Mouse (Mus musculus) naive thymus-derived CD4-positive, alpha-beta T cell, adult 2 months (primary cell): ENCODE results near the gene Anapc15-ps.
A peak's percentile ranks its signal among the peaks of the same experiment; 100 is the strongest.

Experiments used
- DNase-seq: peaks from one replicate; pipeline ENCODE4 v3.0.0-alpha.2; 2011; ENCODE audit warnings: low read depth

The Anapc15-ps gene

DNA sequence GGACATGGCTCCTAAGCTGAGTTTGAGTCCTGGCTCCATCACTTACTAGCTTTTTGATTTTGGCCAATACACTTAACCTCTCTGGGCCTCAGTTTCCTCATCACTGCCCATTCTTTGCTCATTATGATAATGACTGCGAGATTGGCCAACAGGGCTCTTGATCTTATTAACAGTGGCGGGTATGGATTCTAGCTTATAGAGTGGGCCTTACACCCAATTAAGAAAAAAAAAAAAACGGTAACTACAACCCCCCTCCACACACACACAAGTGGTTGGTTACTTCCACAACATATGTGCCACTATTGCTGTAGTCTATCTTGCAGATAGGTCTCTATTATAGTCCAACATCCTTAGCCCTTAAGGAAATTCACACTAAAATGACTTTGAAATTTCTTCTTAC, at the start of gene Anapc15-ps:
Anapc15-ps (minus strand) TSS at position 101 of the 400 bp plus-strand sequence.
- no peak for DNase-seq

DNA sequence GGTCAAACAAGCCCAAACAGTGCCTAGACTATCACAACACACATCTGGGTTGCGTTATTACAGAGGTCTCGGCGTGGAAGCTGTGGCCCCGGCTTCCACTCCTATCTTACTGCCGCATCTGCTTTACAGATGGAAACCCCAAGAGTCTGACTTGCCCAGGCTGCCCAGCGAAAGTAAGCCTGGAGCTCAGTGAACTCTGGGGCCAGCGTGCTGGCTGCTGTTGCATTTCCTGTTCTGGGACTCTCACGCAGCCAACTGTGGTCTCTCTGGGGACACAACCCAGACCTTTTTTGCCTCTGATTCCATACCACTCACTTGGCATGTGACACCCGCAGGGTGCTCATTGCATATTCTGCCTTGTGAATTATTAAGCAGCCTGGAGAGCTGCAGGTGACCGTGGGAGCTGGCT, 49.0 kb upstream of the Anapc15-ps start:
- DNase-seq = no peak

DNA sequence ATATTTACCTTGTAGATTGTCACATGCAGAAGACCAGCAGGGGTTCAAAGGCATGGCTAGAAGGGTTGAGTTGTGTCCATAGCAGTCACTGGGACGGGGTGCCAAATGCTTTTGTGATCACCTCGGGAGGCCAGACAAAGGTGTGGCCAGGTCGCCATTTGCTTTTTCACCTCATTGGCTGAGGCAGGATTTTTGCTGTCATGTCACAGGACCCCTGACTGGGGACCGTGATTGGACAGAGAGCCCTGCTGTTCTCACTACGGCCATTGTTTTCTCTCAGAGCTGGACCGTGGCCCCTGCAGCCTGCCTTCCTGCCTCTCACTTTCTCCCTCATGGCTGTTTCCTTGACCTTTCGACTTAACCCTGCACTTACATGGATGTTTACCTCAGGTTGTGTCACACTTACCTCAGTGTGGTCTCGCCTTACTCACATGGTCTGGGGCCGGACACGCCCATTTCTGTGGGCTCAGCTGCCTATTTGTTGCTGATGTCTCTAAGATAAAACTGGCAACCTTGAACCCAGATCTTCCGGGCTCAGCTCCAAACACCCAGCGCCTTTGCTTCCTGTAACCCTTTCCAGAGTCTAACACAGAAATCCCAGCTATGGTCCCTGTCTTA, 47.0 kb upstream of the Anapc15-ps start:
- DNase-seq = no peak

DNA sequence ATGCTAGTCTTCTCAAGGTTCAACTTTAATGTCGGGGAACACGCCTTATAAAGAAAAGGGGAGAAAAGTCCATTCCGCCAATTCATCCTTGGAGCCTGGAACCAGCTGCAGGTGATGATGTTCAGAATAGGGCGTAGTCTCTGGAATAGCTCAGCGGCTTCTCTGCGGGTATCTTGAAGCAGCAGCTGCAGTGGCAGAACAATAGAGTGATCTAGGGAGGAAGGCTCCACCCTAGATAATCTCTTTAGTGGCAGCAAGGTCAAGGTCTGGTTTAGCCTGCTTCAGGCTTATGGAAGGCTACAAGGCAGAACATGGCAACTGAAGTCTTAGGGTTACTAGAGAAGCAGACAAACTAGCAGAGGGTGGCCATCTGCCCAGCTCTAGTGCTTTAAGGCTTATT, 46.2 kb upstream of the Anapc15-ps start:
- DNase-seq = no peak

DNA sequence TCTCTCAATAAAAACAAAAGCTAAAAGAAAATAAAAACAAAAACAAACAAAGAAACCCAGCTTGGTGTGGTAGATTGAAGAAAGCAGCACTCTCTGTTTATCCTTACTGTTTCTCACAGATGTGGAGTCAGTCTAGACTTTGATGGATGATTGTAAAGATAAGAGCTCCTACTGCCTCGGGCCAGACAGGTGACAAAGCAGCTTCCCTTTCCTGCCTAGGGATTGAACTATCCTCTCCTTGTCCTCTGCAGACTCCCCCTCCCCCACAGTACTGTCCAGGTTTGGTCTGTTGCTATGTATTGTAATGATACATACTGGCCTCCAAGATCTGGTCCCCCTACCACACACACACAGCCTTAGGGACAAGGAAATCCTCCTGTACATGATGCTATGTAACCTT, 45.5 kb upstream of the Anapc15-ps start:
- no peak for DNase-seq

DNA sequence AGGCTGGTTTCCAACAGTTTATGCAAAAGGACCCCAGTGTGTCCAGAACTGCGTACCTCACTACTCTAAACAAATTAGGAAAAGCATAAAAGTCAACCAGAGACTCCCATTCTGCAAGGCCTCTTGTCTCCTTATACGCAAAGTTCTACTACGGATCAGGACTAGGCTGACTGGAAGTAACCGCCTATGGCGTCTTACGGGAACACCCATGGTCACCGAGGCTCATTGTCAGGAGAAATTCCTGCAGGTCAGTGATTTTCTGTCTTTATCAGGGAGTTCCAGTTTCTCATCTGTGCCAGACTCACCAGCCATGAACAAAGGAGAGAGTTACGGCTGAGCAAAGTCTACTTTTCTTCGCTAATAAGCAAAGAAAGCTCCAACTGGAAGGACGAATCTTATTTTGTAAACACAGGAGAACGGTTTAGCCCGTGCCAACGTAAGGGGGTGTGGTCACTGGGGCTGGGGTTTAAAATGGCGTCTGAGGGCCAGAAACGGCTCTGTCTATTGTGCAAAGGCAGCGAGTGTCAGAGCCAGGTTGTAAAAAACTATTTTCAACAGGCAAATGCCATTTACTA, 43.9 kb upstream of the Anapc15-ps start:
- no peak for DNase-seq

DNA sequence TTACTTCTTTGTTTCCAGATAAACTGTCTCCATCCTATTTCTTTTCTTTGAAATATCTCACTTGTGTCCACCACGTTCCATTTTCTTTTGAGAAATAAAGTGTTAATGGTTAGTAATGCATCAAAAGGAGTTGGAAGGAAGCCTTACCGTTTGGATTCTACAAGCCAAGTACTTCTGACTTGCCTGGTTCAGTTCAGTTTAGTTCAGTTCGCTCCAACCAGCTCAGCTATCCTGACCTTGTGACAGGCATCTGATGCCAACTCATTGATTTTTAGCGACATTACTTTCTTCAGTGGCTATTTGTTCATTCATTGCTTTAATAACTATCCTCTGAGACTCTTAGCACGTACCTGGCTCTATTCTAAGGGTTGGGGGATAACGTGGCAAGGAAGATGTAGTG, 42.4 kb upstream of the Anapc15-ps start:
- DNase-seq = no peak

DNA sequence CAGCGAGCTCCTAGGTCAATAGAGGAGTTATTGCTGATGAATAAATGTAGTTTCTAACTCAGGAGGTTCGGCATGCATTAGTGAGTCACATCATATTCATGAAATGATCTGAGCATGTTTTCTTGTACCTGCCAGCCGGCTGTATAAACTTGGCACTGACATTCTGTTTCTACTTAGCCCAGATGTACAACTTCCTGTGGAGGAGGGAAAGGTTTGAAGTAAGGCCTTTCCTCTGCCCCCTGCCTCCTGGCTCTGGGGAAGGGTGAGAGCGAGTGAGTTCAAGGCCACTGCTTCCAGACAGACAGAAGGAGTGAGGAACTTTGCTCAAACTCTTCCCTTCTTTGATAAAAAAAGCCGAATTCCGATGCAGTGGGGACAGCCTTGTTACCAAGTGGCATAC, 39.0 kb upstream of the Anapc15-ps start:
- DNase-seq = peak; percentile 30

DNA sequence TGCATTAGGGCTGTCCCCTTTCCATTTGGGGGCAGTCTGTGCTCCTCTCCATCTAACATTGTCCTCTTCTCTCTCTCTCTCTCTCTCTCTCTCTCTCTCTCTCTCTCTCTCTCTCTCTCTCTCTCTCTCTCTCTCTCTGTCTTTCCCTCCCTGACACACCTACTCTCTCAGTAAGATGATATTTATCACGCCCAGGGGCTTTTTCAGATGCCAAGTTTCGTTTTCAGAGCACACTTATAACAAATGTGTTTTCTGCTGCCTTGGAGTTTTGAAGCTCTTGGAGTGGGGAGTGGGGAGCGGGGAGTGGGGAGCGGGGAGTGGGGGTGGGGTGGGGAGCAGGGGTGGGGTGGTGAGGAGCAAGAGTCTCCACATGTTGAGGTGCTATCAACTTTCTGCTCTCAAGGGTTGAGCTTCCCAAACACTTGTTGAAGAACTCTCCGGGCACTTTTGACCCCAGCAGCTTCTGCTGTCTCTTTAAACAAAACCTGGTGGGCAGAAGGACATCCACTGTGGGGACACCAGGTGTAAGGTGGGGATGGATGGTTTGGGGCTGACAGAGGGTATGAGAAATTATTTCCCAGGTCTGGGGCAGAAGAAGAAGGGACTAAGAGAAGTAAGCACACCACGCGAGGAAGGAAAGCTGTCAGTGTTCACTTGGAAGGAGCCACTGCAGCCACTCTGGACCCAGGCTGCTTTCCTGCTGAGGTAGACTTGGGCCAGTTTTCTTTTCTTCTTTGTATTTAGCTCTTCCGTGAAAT, 36.8 kb upstream of the Anapc15-ps start:
- DNase-seq = no peak

DNA sequence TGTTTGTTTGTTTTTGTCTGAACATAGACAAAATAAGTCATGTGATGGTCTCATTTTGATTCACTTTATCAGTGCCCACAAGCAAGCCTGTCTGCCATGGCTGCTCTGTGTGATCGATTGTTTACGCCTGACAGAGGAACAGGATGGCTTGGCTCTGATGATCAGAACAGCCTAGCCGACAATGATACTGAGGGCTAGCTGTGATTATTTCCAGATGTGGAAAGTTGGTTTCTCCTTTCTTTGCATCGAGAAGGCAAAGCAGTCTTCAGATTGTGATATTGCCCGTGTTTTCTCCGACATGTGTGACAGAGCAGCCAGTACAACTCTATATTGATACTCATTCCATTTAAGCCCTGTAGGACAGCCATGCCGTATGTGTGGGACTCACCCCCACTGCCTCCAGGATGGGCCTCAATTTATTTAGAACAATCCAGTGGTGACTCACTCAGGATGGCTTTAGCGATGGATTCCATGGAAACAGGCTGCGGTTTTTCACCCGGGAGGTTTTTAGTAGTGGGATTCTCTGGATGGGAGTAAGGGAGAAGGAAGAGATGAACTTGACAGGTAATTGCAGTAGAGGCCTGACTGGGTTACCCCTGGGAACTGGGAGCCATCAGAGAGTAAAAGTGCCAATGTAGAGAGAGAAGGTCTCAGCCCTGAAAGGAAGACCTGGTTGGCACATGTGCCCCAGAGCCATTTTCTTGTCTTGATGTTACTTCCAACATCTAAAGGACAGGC, 36.1 kb upstream of the Anapc15-ps start:
- no peak for DNase-seq

DNA sequence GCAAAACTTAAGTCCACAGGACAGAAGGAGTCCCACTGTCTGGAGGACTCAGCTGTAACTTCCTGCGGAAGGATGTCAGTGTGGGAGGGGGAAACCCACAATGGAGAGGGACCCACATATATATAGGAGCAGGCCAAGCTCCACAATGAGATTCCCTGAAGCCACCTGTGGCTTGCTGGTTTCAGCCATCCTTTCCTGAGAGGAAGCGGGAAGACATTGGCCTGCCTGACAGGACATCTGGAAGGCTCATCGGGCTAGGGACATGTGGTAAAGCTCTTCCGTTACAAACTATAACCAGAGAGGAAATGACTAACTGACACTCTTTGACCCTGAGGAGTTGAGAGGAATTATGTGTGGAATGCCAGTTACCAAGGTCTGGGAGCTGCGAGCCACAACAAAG, 34.8 kb upstream of the Anapc15-ps start:
- peak; percentile 52 for DNase-seq

DNA sequence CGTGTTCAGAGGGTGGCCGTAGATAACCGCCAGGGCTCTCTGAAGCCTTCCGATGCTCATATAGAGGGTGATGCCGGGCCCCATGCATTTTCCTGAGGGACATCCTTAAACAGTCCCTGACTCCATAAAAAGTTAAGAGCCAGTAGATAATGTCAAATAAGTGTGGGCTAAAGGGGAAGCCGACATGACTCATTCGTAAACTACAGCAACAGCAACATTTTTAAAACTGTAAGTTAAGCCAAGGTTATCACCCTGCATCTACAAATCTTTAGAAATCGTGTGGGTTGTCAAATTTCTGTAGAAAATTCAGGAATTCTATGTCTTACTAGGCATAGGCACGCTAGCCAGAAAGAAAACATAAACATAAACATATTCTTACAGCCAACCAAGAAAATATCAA, 33.6 kb upstream of the Anapc15-ps start:
- no peak for DNase-seq

DNA sequence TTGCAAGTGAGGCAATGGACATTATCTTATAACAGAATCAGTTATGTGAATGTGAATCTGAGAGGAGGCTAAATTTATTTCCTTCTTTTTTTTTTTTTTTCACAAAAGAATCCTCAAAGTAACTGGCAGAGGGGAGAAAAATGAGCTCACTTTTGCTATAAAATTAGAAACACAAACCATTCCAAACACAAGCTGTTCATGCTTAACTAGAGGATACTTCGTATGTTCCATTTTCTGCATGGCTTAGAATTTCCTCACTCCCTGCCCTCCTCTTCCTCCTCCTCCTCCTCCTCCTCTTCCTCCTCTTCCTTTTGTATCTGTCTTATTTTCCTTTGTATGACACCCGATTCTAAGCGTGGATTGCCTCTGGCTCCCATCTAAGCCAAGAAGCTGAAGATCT, 32.5 kb upstream of the Anapc15-ps start:
- DNase-seq = no peak

DNA sequence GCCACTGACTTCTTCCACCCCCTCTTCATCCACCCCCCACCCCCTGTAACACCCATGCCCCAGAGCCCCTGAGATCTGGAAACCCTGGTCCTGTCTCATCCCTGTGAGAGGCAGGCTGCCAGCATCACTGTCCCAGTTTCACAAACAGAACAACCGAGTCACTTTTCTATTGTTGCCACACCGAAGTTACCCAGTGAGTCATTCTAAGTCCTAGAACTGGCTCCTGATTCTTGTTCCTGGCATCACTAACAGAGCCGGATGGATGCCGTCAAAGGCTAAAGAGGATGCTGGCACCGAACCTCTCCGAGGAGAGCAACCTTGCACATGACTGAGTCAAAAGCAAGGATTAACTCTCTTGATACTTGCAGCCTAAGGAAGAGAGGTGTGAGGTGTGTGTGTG, 31.6 kb upstream of the Anapc15-ps start:
- no peak for DNase-seq

DNA sequence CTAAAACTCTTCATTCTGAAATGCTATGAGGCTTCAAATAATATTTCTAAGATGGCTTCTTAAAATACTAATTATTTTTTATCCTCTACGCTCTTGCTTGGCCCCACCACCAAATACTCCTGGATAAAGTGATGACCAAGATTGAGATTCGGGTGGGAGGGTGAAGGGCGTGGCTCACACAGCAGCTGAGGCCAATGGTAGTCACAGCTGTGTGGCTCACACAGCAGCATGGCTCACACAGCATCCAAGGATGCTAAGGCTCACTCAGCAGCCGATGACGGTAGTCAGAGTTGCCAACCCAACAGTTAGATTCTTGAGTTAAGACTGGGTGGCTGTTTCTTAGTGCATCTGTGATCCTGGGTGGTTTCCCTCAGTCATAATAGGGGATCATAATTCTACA, 30.5 kb upstream of the Anapc15-ps start:
- no peak for DNase-seq

DNA sequence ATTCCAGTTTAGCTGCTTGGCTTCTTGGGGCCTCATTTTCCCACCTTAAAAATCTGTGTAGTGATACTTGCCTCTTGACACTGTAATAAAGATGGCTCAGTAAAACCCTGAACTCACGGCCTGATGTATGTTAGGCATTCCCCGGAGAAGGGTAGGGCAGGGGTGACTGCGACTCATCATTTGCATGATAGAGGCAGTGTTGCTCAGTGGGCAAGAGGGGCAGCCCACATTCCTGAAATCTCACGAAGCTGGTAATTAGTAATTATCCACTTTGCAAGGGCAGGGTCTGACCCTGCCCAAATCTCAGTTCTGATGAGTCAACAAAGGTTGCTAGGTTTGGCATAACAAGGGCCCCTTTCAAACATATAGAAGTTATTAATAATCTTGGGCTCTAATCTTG, 27.2 kb upstream of the Anapc15-ps start:
- DNase-seq = no peak

DNA sequence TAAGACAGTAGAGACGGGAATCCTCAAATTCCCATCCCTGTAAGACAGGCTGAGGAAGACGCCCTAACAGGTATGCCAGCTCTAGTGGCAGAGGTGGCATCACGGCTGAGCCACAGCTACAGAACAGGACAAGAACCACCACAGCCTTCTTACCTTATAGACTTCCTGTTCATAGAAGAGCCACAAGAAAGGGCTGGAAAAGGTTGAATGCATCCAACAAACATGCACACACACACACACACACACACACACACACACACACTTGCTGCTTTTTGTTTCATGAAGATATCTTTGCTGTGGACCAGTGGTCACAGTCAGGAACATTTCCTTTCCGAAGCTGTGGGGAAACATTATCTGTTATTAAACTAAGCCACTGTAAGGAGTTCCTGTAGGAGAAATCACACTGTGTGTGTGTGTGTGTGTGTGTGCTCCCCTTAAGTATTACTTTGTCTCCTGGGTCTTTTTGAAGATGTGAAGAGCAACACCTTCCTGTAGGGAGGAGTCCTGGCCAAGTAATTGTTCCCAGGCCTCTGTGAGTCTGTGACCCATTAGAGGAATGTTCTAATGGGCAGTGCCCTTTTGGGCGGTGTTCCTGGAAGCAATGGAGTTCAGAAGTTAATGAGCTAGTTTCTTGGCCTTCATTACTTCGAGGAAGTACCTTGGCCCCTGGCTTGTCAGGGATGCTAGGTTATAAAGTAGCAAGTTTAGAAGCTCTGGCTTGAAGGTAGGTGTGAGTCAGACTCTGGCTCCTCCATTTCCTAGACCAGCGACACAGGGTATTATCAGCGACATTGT, 25.9 kb upstream of the Anapc15-ps start:
- peak; percentile 78 for DNase-seq

DNA sequence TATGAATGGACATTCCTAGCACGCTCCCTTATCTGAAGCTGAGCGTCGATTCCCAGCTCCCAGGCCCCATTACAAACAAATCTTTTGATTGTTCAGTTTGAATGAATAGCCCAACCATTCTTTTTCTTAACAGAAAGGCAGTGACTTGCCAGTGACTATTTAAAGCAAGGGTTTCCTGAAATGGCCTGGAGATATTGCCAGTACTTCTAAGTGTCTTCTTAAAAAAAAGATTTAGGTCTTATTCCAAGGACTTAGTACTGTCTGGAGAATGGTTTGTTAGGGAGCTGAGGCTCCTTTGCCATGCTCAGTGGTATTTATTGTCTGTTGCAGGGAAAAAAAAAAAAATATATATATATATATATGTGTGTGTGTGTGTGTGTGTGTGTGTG, 23.0 kb upstream of the Anapc15-ps start:
- DNase-seq = no peak

DNA sequence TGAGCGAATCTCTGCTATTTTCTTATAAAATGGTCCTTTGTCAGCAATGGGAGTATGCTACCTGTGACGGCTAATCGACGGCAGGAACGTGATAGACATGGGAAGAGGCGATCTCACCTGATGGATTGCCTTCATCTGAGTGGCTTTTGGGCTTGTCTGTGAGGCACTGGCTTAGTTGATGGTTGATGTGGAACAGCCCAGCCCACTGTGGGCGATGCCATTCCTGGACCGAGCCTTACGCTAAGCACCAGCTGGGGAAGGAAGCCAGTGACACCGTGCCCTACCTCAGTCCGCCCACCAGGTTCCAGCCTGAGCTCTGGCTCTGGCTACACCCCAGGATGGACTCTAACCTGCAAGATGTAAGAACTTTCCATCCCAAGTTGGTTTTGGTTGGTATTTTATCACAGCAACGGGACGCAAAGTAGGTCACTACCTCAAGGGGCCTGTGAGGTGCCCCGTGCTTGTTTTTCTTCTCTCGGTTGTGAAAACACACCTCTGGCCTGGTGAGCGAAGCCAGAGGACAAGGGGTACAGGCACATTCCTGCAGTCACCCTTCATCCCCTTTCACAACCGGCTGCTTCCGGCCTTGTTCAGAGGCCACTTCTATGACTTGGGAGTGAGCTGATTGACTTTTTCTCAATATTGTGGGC, 22.5 kb upstream of the Anapc15-ps start:
- no peak for DNase-seq

DNA sequence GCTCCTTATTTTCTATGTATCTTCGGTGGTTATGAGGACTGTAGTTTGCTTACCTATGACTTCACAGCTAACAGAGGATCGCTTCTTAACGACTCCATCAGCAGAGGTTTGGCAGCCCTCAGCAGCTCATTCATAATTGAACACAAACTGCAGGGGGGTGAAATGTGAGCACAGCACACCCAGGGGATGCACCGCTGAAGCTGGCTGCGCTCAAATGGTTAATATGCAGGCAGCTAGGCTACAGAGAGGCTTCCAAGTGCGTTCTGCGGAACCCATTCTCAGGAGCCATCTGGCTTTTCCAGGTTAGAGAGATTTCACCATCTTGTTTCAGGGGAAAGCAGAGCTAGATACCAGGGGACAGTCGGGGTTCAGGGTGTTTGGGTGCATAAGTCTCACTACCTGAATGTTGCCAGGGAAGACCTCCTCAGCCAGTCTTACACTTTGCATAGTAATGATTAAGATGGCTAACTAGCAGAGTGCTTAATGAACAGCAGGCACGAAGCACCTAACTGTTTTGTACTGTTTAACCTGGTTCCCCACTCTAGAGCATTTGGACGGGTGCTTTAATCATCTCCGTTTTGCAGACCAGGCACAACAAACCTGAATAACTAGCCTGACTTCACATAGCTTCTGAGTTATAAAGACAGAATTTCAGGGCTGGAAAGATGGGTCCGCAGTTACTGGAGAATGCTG, 21.5 kb upstream of the Anapc15-ps start:
- DNase-seq = no peak

DNA sequence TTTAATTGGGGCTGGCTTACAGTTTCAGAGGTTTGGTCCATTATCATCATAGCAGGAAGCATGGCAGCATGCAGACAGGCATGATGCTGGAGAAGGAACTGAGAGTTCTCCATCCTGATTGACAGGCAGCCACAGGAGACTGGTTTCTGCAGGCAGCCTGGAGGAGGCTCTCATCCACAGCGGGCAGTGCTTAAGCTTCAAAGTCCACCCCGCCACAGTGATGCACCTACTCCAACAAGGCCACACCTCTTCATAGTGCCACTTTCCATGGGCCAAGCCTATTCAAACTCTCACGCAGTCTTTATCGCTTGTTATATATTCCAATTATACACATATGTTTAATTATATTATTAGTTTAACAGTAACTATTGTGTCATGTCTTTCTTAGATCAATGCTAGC, 18.1 kb upstream of the Anapc15-ps start:
- no peak for DNase-seq
